Mouse (Mus musculus) 3T3-L1 (cell line): ENCODE measurements around the gene Sept11.

Experiments
- DNase-seq: peaks from one replicate; pipeline ENCODE4 v3.0.0-alpha.2; 2015; ENCODE audit warnings: low read depth, low spot score

Gene Sept11

DNA sequence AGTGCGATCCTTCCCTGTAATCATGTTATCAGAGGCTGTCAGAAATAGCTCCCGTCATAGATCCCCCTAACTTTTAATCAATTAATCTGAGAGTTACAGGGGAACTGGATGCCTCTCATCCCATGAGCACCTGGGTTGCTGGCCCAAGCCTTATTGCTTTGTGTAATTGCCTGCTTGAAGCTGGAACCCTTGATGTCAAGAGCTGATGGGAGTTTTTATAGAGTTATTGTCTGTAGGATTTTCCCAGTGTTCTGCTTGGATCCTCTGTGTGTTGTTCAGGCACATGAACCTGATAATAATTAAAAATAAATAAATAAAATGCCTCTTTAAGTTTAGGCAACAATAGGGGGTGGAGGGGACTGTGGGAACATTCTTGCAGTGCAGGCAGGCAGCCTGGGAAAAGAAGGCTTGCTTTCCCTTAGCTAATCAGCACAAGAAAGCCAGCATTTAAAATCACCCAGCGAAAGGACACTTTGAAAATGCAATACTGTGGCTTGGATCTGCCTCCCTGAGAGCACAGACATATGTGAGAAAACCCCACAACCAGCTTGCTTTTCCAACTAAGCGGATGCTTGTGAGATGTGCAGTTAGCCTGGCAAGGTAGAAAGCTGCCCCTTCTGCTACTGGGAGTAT is 33.8 kb downstream of the Sept11 start:
- no peak for DNase-seq

DNA sequence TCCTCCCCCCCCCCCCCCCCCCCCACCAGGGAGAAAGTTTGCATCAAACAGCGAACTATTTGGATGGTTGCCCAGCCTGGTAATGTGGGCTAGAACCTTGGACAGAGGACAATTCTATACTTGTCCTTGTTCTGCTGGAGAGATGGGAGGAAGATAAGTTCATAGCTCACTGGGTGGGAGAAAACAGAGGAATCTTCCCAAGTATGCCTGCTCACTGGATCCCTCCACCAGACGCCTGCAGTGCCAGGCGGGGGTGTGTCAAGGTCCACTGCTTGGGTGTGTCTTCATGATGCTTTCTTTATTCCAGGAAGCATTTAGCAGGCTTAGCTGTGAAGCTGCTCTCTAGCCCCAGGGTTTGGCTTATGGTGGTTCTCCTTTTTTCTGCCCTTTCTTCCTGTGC is 34.5 kb downstream of the Sept11 start:
- peak; percentile 83 for DNase-seq

GRCm38 (mm10) chr5:93128765-93129164 is 35.5 kb downstream of the Sept11 start:
- no peak for DNase-seq

DNA sequence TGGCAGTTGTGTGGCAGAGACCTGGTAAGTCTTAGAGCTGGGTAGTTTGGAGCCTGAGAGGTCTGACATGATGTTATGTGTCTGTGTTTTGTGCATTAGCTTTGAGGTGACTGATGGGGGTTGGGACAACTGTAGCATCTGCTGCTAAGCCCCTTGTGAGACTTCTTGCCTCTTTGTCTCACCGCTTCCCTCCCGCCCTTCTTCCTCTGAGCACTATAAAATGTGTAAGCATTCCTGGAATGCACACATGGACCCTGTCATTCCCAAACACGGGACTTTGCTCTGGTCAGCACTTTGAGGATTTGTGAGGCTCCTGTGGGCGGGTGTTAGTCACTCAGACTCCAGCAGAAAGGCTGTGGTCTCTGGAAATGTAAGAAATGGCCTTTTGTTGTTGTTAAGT is 36.7 kb downstream of the Sept11 start:
- peak; percentile 95 for DNase-seq

DNA sequence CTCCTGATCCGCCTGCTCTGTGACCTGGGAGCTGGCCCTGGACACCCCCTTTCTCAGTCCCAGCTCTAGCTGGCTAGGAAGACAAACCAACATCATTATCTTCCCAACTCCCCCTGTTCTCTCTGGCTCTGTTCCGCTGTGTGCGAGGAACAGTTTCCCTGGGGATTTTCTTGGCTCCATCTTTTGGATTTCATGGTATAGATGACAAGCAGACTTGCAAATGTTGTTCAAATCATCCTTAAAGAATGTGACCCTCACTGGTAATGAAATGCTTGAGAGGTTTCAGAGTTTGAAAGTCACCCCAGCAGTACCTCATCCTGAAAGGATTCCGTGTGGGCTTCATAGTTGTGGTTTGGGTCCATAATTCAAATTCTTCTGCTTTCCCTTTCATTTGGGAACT is 38.2 kb downstream of the Sept11 start:
- peak; percentile 96 for DNase-seq

- DNase-seq, result no peak
These were observed 40.4 kb downstream of the Sept11 start for GRCm38 (mm10) chr5:93133445-93134244.

GRCm38 (mm10) chr5:93135368-93136107 is 42.3 kb downstream of the Sept11 start:
- DNase-seq, result peak; percentile 86

DNA sequence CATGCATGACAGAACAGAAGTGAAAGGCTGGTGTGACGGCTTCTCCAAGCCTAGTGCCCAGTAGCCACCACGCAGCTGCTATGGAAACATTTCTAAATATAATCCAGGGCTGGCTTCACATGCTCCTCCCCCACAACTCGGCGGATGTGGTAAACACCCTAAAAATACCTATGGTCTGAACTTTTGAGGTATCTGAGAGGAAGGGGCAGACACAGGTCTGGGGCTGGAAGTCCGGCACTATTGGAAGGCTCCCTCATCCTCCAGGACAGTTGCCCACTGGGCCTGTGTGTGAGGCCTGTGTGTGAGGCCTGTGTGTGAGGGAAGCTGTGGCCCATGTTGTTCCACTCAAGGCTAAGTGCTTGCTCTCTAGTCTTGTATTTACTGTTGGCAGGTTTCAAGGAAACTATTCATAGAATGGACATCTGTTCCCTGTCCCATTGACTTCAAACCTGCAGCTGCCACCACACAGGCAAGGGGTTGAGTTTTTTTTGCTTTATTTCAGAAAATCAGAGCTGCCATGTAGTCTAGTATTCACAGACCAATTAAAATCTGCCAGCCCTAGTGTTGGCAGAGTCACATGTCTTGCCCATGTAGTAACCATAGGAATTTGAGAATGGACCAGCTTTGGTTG is 43.8 kb downstream of the Sept11 start:
- DNase-seq, result no peak

DNA sequence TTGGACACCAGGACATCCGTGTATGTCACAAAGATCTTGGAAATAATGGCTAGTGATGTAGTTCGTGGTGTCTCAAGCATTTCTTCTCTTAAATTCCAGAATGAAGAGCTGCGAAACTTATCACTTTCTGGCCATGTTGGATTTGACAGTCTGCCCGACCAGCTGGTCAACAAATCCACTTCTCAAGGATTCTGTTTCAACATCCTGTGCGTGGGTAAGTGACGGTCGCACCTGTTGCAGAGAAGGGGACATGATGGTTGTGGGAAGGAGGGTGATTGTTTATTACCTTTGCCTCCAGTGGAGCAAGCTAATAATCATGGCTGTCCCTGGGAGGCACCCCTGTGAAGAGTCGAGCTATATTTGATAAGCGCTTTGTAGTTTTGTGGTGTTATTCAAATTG is 46.1 kb downstream of the Sept11 start:
- DNase-seq, result no peak

DNA sequence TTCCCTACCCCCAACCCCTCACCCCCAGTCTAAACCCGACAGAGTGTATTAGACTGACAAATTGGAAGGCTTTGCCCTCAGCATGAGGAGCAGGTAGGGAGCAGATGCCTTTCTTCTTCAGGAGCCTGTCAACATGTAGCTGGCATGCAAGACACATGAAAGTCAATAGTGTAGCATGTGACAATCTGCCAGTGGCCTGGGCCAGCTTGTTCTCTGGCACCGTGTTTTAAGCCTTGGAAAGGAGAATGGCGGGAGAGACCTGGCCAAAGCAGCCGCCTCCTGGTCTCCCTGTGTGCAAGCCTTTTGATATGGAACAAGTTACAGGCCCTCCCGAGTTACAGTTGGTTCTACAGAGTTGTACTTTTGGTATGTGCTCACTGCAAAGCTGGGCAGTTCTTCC is 47.5 kb downstream of the Sept11 start:
- DNase-seq, result no peak

GRCm38 (mm10) chr5:93143360-93144091 is 50.3 kb downstream of the Sept11 start:
- DNase-seq, result no peak

DNA sequence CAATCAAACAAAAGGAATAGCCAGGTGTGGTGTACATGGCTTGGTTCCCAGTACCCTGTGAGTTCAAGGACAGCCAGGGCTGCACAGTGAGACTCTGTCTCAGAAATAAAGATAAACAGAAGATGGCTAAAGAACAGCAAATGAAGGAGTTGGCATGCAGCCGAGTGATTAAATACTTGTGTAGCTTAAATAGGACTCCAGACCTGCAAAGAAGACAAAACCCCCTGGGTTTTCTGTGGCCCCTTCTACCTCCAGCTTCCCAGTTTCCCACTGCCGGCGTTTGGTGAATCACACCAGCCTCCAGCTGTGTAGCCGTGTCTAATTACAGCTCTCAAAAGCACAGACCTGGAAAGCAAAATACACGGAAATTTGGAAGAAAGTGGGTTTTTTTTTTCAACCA is 51.6 kb downstream of the Sept11 start:
- DNase-seq, result no peak

GRCm38 (mm10) chr5:93145504-93145903 is 52.3 kb downstream of the Sept11 start:
- no peak for DNase-seq

DNA sequence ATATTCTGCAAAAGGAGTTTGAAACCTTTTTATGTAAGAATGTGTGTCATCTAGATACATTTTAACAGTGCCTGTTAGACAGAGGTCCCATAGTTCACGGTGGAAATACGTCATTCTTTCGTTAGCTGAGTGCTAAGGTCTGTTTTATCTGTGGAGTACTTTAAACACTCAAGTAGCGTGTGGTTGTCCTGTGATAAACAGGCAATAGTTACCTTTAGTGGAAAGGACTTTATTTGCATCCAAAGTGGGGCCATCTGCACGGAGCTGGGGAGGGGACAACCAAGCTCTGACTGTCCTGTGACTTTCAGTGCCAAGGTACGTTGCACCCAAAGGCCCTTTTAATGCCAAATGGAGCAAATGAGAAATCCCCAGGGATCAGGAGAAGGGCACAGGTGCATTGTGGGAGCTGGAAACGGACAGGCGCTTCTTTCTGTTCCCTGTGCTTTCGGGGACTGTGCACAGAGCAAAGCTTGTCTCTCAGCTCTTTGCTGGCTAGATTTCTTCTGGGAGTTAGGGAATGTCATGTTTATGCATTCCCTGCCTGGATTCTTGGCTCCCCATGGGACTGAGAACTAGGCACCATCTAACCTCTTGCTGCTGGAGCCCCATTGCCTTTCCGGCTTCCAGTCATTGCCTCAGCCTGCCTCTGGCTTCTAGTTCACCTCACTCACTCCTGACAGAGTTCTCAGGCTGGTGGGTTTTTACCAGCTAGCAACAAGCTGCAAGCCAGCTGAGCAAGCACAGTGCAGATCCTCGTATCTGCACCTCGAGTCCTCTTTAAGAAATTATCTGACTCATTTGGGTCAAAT is 56.9 kb downstream of the Sept11 start:
- DNase-seq, result no peak

GRCm38 (mm10) chr5:93151985-93152384 is 58.7 kb downstream of the Sept11 start:
- DNase-seq, result no peak

- no peak for DNase-seq
These were observed 59.2 kb downstream of the Sept11 start for GRCm38 (mm10) chr5:93152451-93152850.

GRCm38 (mm10) chr5:93154401-93154800 is 61.2 kb downstream of the Sept11 start:
- DNase-seq, result no peak

DNA sequence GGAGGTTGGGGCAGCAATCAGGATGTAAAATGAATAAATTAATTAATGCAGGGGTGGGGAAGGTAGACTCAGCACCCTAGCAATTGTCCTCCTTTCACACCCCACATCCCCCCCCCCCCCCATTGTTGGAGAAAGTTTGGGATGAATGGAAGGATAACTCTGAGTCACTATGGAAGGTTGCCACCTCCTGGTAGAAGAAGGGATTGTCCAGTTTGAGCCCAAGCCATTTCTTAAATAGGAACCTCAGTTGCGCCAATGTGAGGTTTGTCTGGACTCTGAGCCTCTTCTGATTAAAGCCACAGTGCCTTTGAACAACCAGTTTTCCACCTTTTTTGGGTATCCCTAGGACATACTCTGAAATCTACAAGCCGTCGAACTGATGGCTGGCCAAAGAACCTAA is 70.3 kb downstream of the Sept11 start:
- DNase-seq, result peak; percentile 79

- DNase-seq, result peak; percentile 45
These were observed 74.8 kb downstream of the Sept11 start for GRCm38 (mm10) chr5:93167919-93168516.

GRCm38 (mm10) chr5:93168654-93169053 is 75.4 kb downstream of the Sept11 start:
- DNase-seq, result no peak
